Mouse (Mus musculus) E14TG2a.4 (cell line): ENCODE results near the gene Dnal4.

Experiments used
- CTCF ChIP-seq: conservative IDR thresholded peaks from 2 replicates; pipeline ENCODE4 v1.5.1; 2014; ENCODE audit warnings: low read length
- POU5F1 ChIP-seq: IDR thresholded peaks from 2 replicates; pipeline ENCODE4 v1.6.1; 2014; ENCODE audit warnings: low read length, borderline replicate concordance

GRCm38 (mm10) chr15:79763601-79764246 lies 13.9 kb downstream of the Dnal4 start:
- TF ChIP-seq CTCF (no peak), POU5F1 (no peak)
